Mouse (Mus musculus) limb, embryonic 14.5 days (tissue): ENCODE results near the gene Pigo. TPM values are rescaled to one million over a fixed set of nuclear protein-coding genes. Genes with fewer than 3 reads are reported as not detected.

Experiments
- ATAC-seq: fragments of 200-750 bp; cut with Nextera tagmentation; 2 replicates; pipeline ENCODE4 v1.8.0; 2017; ENCODE audit warnings: low read depth, moderate number of reproducible peaks, moderate TSS enrichment; ENCODE audit not compliant: low FRiP score
- DNase-seq: peaks from one replicate; pipeline ENCODE4 v3.0.0-alpha.2; 2015; ENCODE audit warnings: low spot score
- H3K27ac ChIP-seq: fragments of 300-500 bp; sonication (generic); replicated peaks from 2 replicates; pipeline ENCODE4 v1.5.1; 2014; ENCODE audit warnings: low read depth, mild to moderate bottlenecking, low read length, moderate library complexity, mixed read lengths
- H3K27me3 ChIP-seq: fragments of 300-500 bp; sonication (generic); 2 replicates; pipeline ENCODE4 v1.6.1; 2014; ENCODE audit warnings: low read length, mixed read lengths; ENCODE audit not compliant: control insufficient read depth, insufficient read depth
- H3K36me3 ChIP-seq: fragments of 300-500 bp; sonication (generic); 2 replicates; pipeline ENCODE4 v1.6.1; 2014; ENCODE audit warnings: mild to moderate bottlenecking, low read length, moderate library complexity, mixed read lengths; ENCODE audit not compliant: control insufficient read depth, insufficient read depth
- H3K4me1 ChIP-seq: fragments of 300-500 bp; sonication (generic); 2 replicates; pipeline ENCODE4 v1.6.1; 2014; ENCODE audit warnings: antibody characterized with exemption, low read length, mixed read lengths; ENCODE audit not compliant: control insufficient read depth, insufficient read depth
- H3K4me2 ChIP-seq: fragments of 300-500 bp; sonication (generic); replicated peaks from 2 replicates; pipeline ENCODE4 v1.6.1; 2014; ENCODE audit warnings: low read depth, mild to moderate bottlenecking, low read length, moderate library complexity; ENCODE audit not compliant: severe bottlenecking
- H3K4me3 ChIP-seq: fragments of 300-500 bp; sonication (generic); replicated peaks from 2 replicates; pipeline ENCODE4 v1.5.1; 2014; ENCODE audit warnings: low read length
- H3K9ac ChIP-seq: fragments of 300-500 bp; sonication (generic); 2 replicates; pipeline ENCODE4 v1.6.1; 2014; ENCODE audit warnings: mild to moderate bottlenecking, low read depth, low read length, moderate library complexity; ENCODE audit not compliant: severe bottlenecking
- H3K9me3 ChIP-seq: fragments of 300-500 bp; sonication (generic); 2 replicates; pipeline ENCODE4 v1.6.1; 2016; ENCODE audit warnings: low read length; ENCODE audit not compliant: control insufficient read depth
- POLR2A ChIP-seq: fragments of 200-500 bp; IDR thresholded peaks from 2 replicates; pipeline ENCODE4 v1.8.0; 2012; ENCODE audit warnings: inconsistent platforms, mild to moderate bottlenecking, moderate library complexity, borderline replicate concordance; ENCODE audit not compliant: insufficient read depth, insufficient read length; ENCODE audit errors: extremely low read depth
- WGBS: fragments of 180-500 bp; shearing (Covaris S2); extraction: QIAGEN DNeasy Blood & Tissue Kit; methylation state at CpG from one replicate; pipeline ENCODE4 v1.1.7; 2014; 5-methylcytosine and 5-hydroxymethylcytosine counted together
- polyA plus RNA-seq, 2 experiments: library from polyadenylated mRNA; depleted of rRNA in 1 of 2; stranded (reverse) in 1 of 2; unstranded in 1 of 2; fragments of >200 nt; fragmentation: Nextera tagmentation in 1 of 2; extraction: Ambion mirVana in 1 of 2; gene quantifications; 2 replicates each; pipeline versions ENCODE4 v1.2.1 to v1.2.3; 2012 to 2014

The Pigo gene
- polyA plus RNA-seq, 2 experiments, result 17.6 to 33.4 TPM

DNA sequence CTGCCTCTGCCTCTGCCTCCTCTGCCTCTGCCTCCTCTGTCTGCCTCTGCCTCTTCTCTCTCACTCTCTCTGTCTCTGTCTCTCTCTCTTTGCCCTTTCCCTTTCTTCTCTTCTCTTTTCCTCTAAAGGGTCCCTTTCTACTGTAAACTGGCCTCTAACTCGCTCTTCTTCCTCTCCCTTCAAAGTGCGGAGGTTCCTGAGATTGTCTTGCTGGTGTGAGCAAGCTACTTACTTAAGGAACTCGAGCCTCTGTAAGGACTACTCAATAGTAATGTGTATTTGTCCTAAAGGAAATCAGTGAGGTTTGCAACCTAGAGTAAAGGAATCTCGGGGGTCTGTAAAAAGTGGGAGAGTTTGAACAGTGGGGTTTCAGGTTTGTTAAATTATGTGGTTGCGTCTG lies 21.0 kb upstream of the Pigo start:
- Histone ChIP-seq H3K27me3 (no peaks in the 10 kb centered on the region), H3K4me2 (no peak overlapping the region), H3K36me3 (no peaks in the 10 kb centered on the region), H3K27ac (no peak overlapping the region), H3K9ac (no peak overlapping the region), H3K4me1 (peaks cover 19% of the 10 kb centered on the region), H3K9me3 (no peaks in the 10 kb centered on the region), H3K4me3 (0 out of 2 replicates have a peak overlapping the region, but pooled peaks have one; percentile 52)
- TF ChIP-seq POLR2A, result no peak
- no peak for ATAC-seq
- 56% methylated on average over 5 of the region's 5 CpGs for WGBS
- DNase-seq, result no peak

DNA sequence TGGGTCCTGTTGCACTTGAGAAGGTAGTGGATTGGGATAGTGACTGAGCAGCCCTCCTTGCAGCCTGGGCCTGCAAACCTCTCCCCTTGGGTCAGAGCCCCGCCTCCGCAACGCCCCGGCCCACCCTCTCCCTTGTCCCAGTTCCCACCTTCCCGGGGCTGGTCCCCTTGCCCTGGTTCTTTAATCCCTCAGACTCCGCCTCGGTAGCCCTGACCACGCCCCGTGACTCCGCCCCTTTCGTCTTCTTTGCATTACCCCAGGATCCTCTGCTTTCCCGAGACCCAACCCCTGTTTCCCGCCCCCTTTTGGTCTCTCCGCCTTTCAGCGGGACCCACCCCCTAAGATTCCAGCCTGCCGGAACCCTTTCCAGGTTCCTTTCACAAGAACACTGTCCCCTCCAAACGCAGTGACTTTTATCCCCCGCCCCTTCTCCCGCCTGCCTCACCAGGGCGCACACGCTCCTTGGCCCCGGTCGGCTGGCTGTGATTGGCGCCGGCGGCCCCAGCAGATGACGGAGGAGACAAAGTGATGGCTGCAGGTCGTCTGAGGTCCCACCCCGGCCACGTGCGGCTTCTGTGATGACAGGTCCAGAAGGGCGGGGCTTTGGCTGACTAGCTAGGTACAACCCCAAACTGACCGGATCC lies 20.2 kb upstream of the Pigo start, which contains the start of gene Fam214b:
TSS of gene Fam214b (minus strand) at position 562 of the 644 bp plus-strand sequence.
- H3K4me3 ChIP-seq, result peak within 1 kb of the TSS; percentile 52
- H3K27ac ChIP-seq, result no peak within 1 kb of the TSS
- H3K27me3 ChIP-seq, result no peaks in the 10 kb centered on the region
- WGBS, result 1% methylated on average over 32 of the region's 33 CpGs
- TF ChIP-seq POLR2A, result no peak
- no peaks in the 10 kb centered on the region for H3K36me3 ChIP-seq
- H3K9ac ChIP-seq, result peak within 1 kb of the TSS; percentile 50
- DNase-seq (peak; percentile 97), ATAC-seq (peak; percentile 97)
- peak within 1 kb of the TSS; percentile 79 for H3K4me2 ChIP-seq
- H3K9me3 ChIP-seq, result no peaks in the 10 kb centered on the region
- peaks cover 19% of the 10 kb centered on the region for H3K4me1 ChIP-seq

DNA sequence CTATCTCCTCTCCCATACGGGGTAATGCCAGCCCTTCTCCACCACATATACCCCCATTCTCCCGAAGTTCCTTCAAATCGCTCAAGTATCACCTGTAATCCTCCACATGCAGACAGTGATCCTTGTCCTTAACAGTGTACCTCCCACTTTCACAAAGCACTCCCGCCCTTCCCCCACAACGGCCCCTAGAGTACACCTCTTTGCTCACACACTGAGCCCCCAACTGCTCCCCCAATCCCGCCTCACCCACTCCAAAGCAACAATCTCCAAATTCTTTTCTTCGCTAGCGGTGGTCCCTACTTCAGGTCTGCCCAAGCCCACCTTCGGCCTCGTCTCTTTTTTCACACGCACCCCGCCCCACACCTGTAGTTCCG lies 19.7 kb upstream of the Pigo start:
- Histone ChIP-seq H3K27ac (no peak overlapping the region), H3K9me3 (no peaks in the 10 kb centered on the region), H3K36me3 (no peaks in the 10 kb centered on the region), H3K4me2 (peak overlapping the region; percentile 79), H3K4me3 (peak overlapping the region; percentile 52), H3K9ac (peak overlapping the region; percentile 44), H3K4me1 (peaks cover 21% of the 10 kb centered on the region), H3K27me3 (no peaks in the 10 kb centered on the region)
- TF ChIP-seq POLR2A, result no peak
- peak; percentile 1 for ATAC-seq
- DNase-seq, result no peak
- WGBS, result 8% methylated on average over 13 of the region's 13 CpGs

DNA sequence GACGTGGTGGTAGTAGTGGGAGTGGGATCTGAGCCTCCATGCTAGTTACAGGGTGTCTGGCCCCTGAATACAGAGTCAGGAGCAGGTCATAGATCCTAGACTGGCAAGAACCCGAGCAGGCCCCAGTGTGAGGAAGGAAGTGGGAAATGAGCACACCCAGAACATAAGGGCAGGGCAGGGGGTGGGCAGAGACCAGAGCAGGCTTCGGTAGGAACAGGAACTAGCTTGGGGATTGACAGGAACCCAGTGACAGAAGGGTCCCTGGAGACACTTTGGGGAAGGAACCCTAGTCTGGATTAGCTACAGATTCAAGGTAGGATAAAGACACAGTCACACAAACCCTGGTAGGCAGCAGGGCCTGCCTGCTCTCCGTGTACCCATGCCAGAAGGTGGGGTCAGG lies 19.1 kb upstream of the Pigo start:
- peaks cover 21% of the 10 kb centered on the region for H3K4me1 ChIP-seq
- peak overlapping the region; percentile 52; the same call in 1 of the 2 replicates for H3K4me3 ChIP-seq
- 23% methylated on average over 4 of the region's 4 CpGs for WGBS
- H3K36me3 ChIP-seq, result no peaks in the 10 kb centered on the region
- no peak overlapping the region for H3K27ac ChIP-seq
- DNase-seq (no peak), ATAC-seq (no peak)
- no peak for TF ChIP-seq POLR2A
- H3K9ac ChIP-seq, result no peak overlapping the region; the same call in 1 of the 2 replicates
- H3K27me3 ChIP-seq, result no peaks in the 10 kb centered on the region
- H3K4me2 ChIP-seq, result peak overlapping the region; percentile 79
- H3K9me3 ChIP-seq, result no peaks in the 10 kb centered on the region

DNA sequence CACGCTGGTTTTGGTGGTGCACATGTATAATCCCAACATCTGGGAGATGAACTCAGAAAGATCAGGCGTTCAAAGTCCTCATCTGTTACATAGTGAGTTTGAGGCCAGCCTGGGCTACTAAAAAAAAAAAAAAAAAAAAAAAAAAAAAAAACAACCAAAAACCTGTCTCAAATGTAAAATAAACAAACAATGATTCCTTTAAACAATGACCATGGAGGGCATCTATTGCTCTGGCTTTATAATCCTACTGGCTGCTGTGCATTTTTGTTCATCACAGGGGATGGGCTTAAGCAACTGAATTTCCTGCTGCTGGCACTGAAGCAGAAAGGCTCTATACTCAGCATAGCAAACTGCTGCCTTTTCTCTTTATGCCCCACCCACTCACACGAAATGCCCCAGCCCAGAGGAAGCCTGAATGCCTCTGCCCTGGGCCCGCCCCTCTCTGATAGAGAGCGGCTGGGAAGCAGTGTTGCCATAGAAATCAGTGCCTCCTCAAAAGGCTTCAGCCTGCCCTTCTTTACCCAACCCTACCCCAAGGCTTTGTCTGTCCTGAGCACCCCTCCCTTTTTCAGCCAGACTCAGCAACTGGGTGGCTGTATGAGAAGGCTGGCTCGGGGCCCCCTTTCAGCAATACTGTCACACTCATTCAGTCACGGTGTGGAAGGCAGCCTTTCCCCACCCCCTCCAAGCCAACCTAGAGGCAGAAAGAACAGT lies 18.2 kb upstream of the Pigo start:
- Histone ChIP-seq H3K4me2 (peak overlapping the region; percentile 79), H3K4me1 (peaks cover 29% of the 10 kb centered on the region), H3K27ac (no peak overlapping the region), H3K27me3 (no peaks in the 10 kb centered on the region), H3K36me3 (no peaks in the 10 kb centered on the region), H3K9ac (no peak overlapping the region), H3K9me3 (no peaks in the 10 kb centered on the region), H3K4me3 (no peak overlapping the region)
- peak; percentile 42 for DNase-seq
- no peak for ATAC-seq
- no peak for TF ChIP-seq POLR2A
- 28% methylated on average over 7 of the region's 7 CpGs for WGBS
